ENCODE assay signal across 15 mouse cellular contexts in genomic region chr4:128997258-128997657, GRCm38 (mm10). TPM values are rescaled to one million over a fixed set of nuclear protein-coding genes. Genes with fewer than 3 reads are reported as not detected.
DNase-seq lines count a peak whose midpoint lies in the region; ATAC-seq and TF ChIP-seq lines count a peak whose summit lies in the region.
"Had no signal": no experiment of that assay in that cellular context is flagged by ENCODE, and none has a peak within 500 bp of the region (broad histone marks: within the 10 kb centered on the region; RNA-seq: fewer than 3 reads in every experiment).

No protein-coding gene starts in this region.

- ATAC-seq in stomach, postnatal 0 days (ENCODE audit: low FRiP score, low TSS enrichment), result peak; percentile 54
- ATAC-seq in midbrain, postnatal 0 days (ENCODE audit: low FRiP score), result no peak
- ATAC-seq: midbrain, embryonic 15.5 days had no signal

- DNase-seq in kidney, adult 2 months, result peak; percentile 50
- DNase-seq in kidney, postnatal 10 days, result no peak
- peak; percentile 31 for DNase-seq in urinary bladder, postnatal 14 days (ENCODE audit: low spot score)
- DNase-seq in urinary bladder, postnatal 4 days (ENCODE audit: low spot score in 2 of 2), result no peak
- peak; percentile 96 for DNase-seq in large intestine, adult 2 months (ENCODE audit: low read depth, low spot score)
- peak; percentile 61 for DNase-seq in stomach, postnatal 0 days (ENCODE audit: low spot score)
- DNase-seq in neural tube, embryonic 10.5 days (ENCODE audit: extremely low spot score, low spot score), result no peak
- no peak for DNase-seq in midbrain, postnatal 0 days (ENCODE audit: low spot score)
- DNase-seq: cerebellum, adult 18-20 months; embryo, embryonic 11 days; kidney, adult 8-10 months; layer of hippocampus, postnatal 36 days; lung, postnatal 4 days had no signal

- H3K36me3 ChIP-seq in kidney, adult 2 months (ENCODE audit: control insufficient read depth, insufficient read depth, low read length), result no peaks in the 10 kb centered on the region
- peaks cover 11% of the 10 kb centered on the region for H3K36me3 ChIP-seq in stomach, postnatal 0 days (ENCODE audit: control insufficient read depth, insufficient read depth, low read length)
- H3K36me3 ChIP-seq in midbrain, postnatal 0 days (ENCODE audit: insufficient read depth, low read length), result peaks cover 26% of the 10 kb centered on the region

- H3K27me3 ChIP-seq in kidney, adult 2 months (replicated peaks; ENCODE audit: control insufficient read depth, insufficient read depth, low read length), result no peaks in the 10 kb centered on the region
- H3K27me3 ChIP-seq in stomach, postnatal 0 days (ENCODE audit: control insufficient read depth, insufficient read depth, low read length), result no peaks in the 10 kb centered on the region
- H3K27me3 ChIP-seq in midbrain, postnatal 0 days (ENCODE audit: insufficient read depth, low read length), result no peaks in the 10 kb centered on the region
- H3K27me3 ChIP-seq: midbrain, embryonic 15.5 days; neural tube, embryonic 12.5 days had no signal

- H3K4me1 ChIP-seq in kidney, adult 2 months (ENCODE audit: control insufficient read depth, insufficient read depth, low read length), result peaks cover 42% of the 10 kb centered on the region
- H3K4me1 ChIP-seq in stomach, postnatal 0 days (replicated peaks; ENCODE audit: control insufficient read depth, insufficient read depth), result peaks cover 3% of the 10 kb centered on the region; the same call in 1 of the 2 replicates
- peaks cover 8% of the 10 kb centered on the region for H3K4me1 ChIP-seq in midbrain, postnatal 0 days (ENCODE audit: insufficient read depth, low read length)

- H3K4me3 ChIP-seq in kidney, adult 2 months (ENCODE audit: insufficient read depth, low read depth, low read length), result no peak overlapping the region
- H3K4me3 ChIP-seq in stomach, postnatal 0 days (ENCODE audit: low read depth, low read length), result no peak overlapping the region
- no peak overlapping the region for H3K4me3 ChIP-seq in midbrain, postnatal 0 days (ENCODE audit: low read depth, low read length)
- H3K4me3 ChIP-seq: midbrain, embryonic 15.5 days; neural tube, embryonic 12.5 days had no signal

- TF ChIP-seq CTCF in kidney, adult 2 months (conservative IDR thresholded peaks at IDR 0.05; ENCODE audit: insufficient read depth, insufficient read length, low read depth, low read length), result no peak
- peak; percentile 26; the same call in 1 of the 2 replicates for TF ChIP-seq CTCF in stomach, postnatal 0 days (IDR thresholded peaks at IDR 0.05; ENCODE audit: low read depth)
- TF ChIP-seq CTCF in midbrain, postnatal 0 days (IDR thresholded peaks at IDR 0.05), result no peak

- no peak overlapping the region for H3K9ac ChIP-seq in stomach, postnatal 0 days (ENCODE audit: low read length)
- H3K9ac ChIP-seq in midbrain, postnatal 0 days (replicated peaks; ENCODE audit: low read length, poor library complexity, severe bottlenecking), result no peak overlapping the region
- H3K9ac ChIP-seq: midbrain, embryonic 15.5 days; neural tube, embryonic 12.5 days had no signal

- WGBS in kidney, adult 2 months, result 43% methylated on average over 8 of the region's 8 CpGs
- WGBS in large intestine, adult 2 months, result 30% methylated on average over 8 of the region's 8 CpGs
- WGBS in stomach, postnatal 0 days, result 42% methylated on average over 8 of the region's 8 CpGs
- 86% methylated on average over 8 of the region's 8 CpGs for WGBS in midbrain, postnatal 0 days

- no peaks in the 10 kb centered on the region for H3K9me3 ChIP-seq in stomach, postnatal 0 days (ENCODE audit: control insufficient read depth, low read length)
- no peaks in the 10 kb centered on the region for H3K9me3 ChIP-seq in midbrain, postnatal 0 days (ENCODE audit: low read length)
- H3K9me3 ChIP-seq: midbrain, embryonic 15.5 days; neural tube, embryonic 12.5 days had no signal

- H3K4me2 ChIP-seq in stomach, postnatal 0 days (replicated peaks; ENCODE audit: low read depth), result 0 out of 2 replicates have a peak overlapping the region, but pooled peaks have one; percentile 31
- H3K4me2 ChIP-seq in midbrain, postnatal 0 days (ENCODE audit: low read depth, low read length, poor library complexity, severe bottlenecking), result no peak overlapping the region
- H3K4me2 ChIP-seq: midbrain, embryonic 15.5 days; neural tube, embryonic 12.5 days had no signal

- no peak overlapping the region for H3K27ac ChIP-seq in kidney, adult 2 months (ENCODE audit: insufficient read depth, low read depth, low read length)
- H3K27ac ChIP-seq in stomach, postnatal 0 days (replicated peaks), result peak overlapping the region; percentile 58
- no peak overlapping the region for H3K27ac ChIP-seq in midbrain, postnatal 0 days (ENCODE audit: low read depth, low read length)
- H3K27ac ChIP-seq: midbrain, embryonic 15.5 days; neural tube, embryonic 12.5 days had no signal

- TF ChIP-seq POLR2A in kidney, adult 2 months (IDR thresholded peaks at IDR 0.05; ENCODE audit: low read depth, low read length), result no peak

- TF ChIP-seq EP300 in stomach, postnatal 0 days (optimal IDR thresholded peaks at IDR 0.05), result no peak

RNA-seq across cellular contexts. Expression of gene Ak2, which starts 5.5 kb away (rescaled TPM):
- 91.4 and 110 TPM in 2 replicates for polyA plus RNA-seq in kidney, adult 2 months (2012; rRNA removed)
- polyA plus RNA-seq in large intestine, adult 2 months (2012; rRNA removed), result 141 and 161 TPM in 2 replicates
- polyA plus RNA-seq in stomach, postnatal 0 days (2015; fragmentation: Nextera tagmentation; extraction: Ambion mirVana), result 137 and 138 TPM in 2 replicates
- 28.8 and 31.0 TPM in 2 replicates for total RNA-seq in midbrain, postnatal 0 days (2014; rRNA removed)
- 66.0 and 67.1 TPM in 2 replicates for polyA plus RNA-seq in midbrain, postnatal 0 days (2015; fragmentation: Nextera tagmentation; extraction: Ambion mirVana)

RNA-seq across cellular contexts. Expression of gene Azin2, which starts 35.0 kb away (rescaled TPM):
- 14.0 and 14.7 TPM in 2 replicates for polyA plus RNA-seq in kidney, adult 2 months (2012; rRNA removed)
- 2.8 and 3.4 TPM in 2 replicates for polyA plus RNA-seq in large intestine, adult 2 months (2012; rRNA removed)
- polyA plus RNA-seq in stomach, postnatal 0 days (2015; fragmentation: Nextera tagmentation; extraction: Ambion mirVana), result 10.8 and 12.3 TPM in 2 replicates
- total RNA-seq in midbrain, postnatal 0 days (2014; rRNA removed), result 20.2 and 29.3 TPM in 2 replicates
- 21.7 and 28.5 TPM in 2 replicates for polyA plus RNA-seq in midbrain, postnatal 0 days (2015; fragmentation: Nextera tagmentation; extraction: Ambion mirVana)

Comparison
In these comparisons a context has a peak if more than half of its experiments do, and no peak if none do; other contexts are left out.
1. DNase-seq: peak in kidney, adult 2 months (single experiment), urinary bladder, postnatal 14 days (single experiment), large intestine, adult 2 months (single experiment) and stomach, postnatal 0 days (single experiment); none in kidney, postnatal 10 days (single experiment), urinary bladder, postnatal 4 days (0 of 2), neural tube, embryonic 10.5 days (single experiment) and midbrain, postnatal 0 days (single experiment).